Mouse (Mus musculus) small intestine, adult 2 months (tissue): ENCODE measurements around the gene Dcbld2. TPM values are rescaled to one million over a fixed set of nuclear protein-coding genes. Genes with fewer than 3 reads are reported as not detected.

Experiments used
- H3K27ac ChIP-seq: fragments of 200-500 bp; 2 replicates; pipeline ENCODE4 v1.5.1; 2012; ENCODE audit warnings: low read depth, low read length, control low read depth, inconsistent platforms; ENCODE audit not compliant: insufficient read depth
- H3K27me3 ChIP-seq: fragments of 200-500 bp; 2 replicates; pipeline ENCODE4 v1.6.1; 2012; ENCODE audit warnings: mild to moderate bottlenecking, moderate library complexity, low read length, inconsistent platforms; ENCODE audit not compliant: control insufficient read depth, insufficient read depth
- H3K36me3 ChIP-seq: fragments of 200-500 bp; 2 replicates; pipeline ENCODE4 v1.6.1; 2012; ENCODE audit warnings: mild to moderate bottlenecking, low read length, control low read depth, inconsistent platforms; ENCODE audit not compliant: control insufficient read depth, insufficient read depth
- H3K4me1 ChIP-seq: fragments of 200-500 bp; 2 replicates; pipeline ENCODE4 v1.6.1; 2012; ENCODE audit warnings: low read length, inconsistent platforms, mixed read lengths; ENCODE audit not compliant: control insufficient read depth, insufficient read depth, insufficient read length
- H3K4me3 ChIP-seq: fragments of 200-500 bp; 2 replicates; pipeline ENCODE4 v1.5.1; 2012; ENCODE audit warnings: low read depth, mild to moderate bottlenecking, control low read depth, inconsistent platforms, low read length, moderate library complexity
- CTCF ChIP-seq: fragments of 200-500 bp; IDR thresholded peaks from 2 replicates; pipeline ENCODE4 v1.5.1; 2012; ENCODE audit warnings: low read depth, mild to moderate bottlenecking, control low read depth, inconsistent platforms, low read length, moderate library complexity, mixed read lengths; ENCODE audit not compliant: insufficient replicate concordance, insufficient read length; ENCODE audit errors: extremely low read depth
- POLR2A ChIP-seq: fragments of 200-500 bp; IDR thresholded peaks from 2 replicates; pipeline ENCODE4 v1.6.1; 2012; ENCODE audit warnings: low read depth, mild to moderate bottlenecking, control low read depth, inconsistent platforms, low read length, moderate library complexity
- WGBS: fragments of 180-500 bp; shearing (Covaris S2); methylation state at CpG from one replicate; pipeline ENCODE4 v1.1.7; 2018; 5-methylcytosine and 5-hydroxymethylcytosine counted together
- polyA plus RNA-seq: library from polyadenylated mRNA; depleted of rRNA; stranded (reverse); fragments of >200 nt; gene quantifications from 2 replicates; pipeline ENCODE4 v1.2.3, GENCODE M21; 2012

The Dcbld2 gene
- polyA plus RNA-seq, 1 experiment: 2.7 TPM

DNA sequence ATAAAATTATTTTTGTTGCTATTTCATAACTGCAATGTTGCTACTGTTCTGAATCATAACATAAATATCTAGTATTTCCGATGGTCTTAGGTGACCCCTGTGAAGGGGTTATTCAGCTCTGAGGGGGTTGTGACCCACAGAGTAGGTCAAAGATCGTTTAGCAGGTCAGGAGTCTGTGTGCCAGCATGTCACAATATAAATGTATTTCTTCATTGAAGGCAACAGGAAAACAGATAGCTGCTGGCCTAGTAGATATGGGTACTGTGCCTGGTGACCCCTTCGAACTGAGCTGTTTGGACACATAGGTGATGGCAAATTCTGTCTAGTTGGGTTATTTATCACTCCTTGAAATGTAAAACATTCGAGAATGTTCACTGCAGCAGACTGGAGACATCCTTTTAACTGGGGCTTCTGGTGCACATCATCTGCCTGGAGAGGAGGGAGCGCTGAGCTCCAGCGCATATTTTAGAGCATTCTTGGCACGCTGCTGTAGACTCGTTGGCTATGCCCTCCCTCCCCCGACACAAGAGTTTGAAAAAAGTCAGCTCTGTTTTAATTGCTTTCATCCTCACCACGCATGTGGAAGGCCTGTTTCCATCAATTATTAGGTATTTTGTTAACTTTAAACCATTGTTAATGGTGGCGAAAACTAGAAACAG, 13.6 kb downstream of the Dcbld2 start:
- Histone ChIP-seq H3K4me3 (no peak overlapping the region), H3K27me3 (no peaks in the 10 kb centered on the region), H3K36me3 (no peaks in the 10 kb centered on the region), H3K4me1 (peaks cover 4% of the 10 kb centered on the region; the same call in 1 of the 2 replicates), H3K27ac (no peak overlapping the region; the same call in 1 of the 2 replicates)
- WGBS: 53% methylated on average over 11 of the region's 11 CpGs
- TF ChIP-seq POLR2A (no peak), CTCF (no peak)

DNA sequence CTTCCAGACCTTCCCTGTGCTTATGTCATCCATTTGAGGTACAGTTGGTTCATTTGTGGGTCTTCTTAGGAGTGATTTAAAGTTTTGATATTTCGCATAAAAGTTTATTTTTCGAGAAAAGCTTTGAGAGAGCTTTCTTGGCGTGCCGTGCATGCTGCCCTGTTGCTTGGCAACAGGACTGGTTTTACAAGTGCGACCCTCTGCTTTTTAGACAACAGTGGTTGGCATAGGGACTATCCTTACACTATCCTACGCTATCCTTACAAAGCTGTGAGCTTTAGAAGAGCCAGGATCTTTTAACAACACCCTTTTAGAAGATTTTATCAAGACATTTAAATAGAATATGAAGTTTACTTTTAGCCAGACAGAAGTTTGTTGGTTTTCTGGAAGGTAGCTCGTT, 22.0 kb downstream of the Dcbld2 start:
- no peaks in the 10 kb centered on the region for H3K27me3 ChIP-seq
- no peaks in the 10 kb centered on the region for H3K4me1 ChIP-seq
- no peak overlapping the region for H3K27ac ChIP-seq
- no peaks in the 10 kb centered on the region for H3K36me3 ChIP-seq
- TF ChIP-seq CTCF: no peak
- no peak for TF ChIP-seq POLR2A
- H3K4me3 ChIP-seq: no peak overlapping the region
- 67% methylated on average over 7 of the region's 7 CpGs for WGBS

GRCm38 (mm10) chr16:58432384-58432783, 24.1 kb downstream of the Dcbld2 start:
- Histone ChIP-seq H3K36me3 (no peaks in the 10 kb centered on the region), H3K4me1 (no peaks in the 10 kb centered on the region), H3K27ac (no peak overlapping the region), H3K4me3 (no peak overlapping the region), H3K27me3 (no peaks in the 10 kb centered on the region)
- TF ChIP-seq CTCF: no peak
- TF ChIP-seq POLR2A: no peak
- 90% methylated on average over 1 of the region's 1 CpGs for WGBS

- Histone ChIP-seq H3K4me3 (no peak overlapping the region), H3K36me3 (no peaks in the 10 kb centered on the region), H3K27me3 (no peaks in the 10 kb centered on the region), H3K27ac (no peak overlapping the region), H3K4me1 (no peaks in the 10 kb centered on the region)
- 60% methylated on average over 6 of the region's 6 CpGs for WGBS
- TF ChIP-seq CTCF (no peak), POLR2A (no peak)
Observed at GRCm38 (mm10) chr16:58444735-58445134, 36.5 kb downstream of the Dcbld2 start.

GRCm38 (mm10) chr16:58446281-58447259, 38.3 kb downstream of the Dcbld2 start:
- Histone ChIP-seq H3K27me3 (no peaks in the 10 kb centered on the region), H3K4me1 (no peaks in the 10 kb centered on the region), H3K36me3 (no peaks in the 10 kb centered on the region), H3K27ac (no peak overlapping the region), H3K4me3 (no peak overlapping the region)
- WGBS: 59% methylated on average over 4 of the region's 4 CpGs
- TF ChIP-seq CTCF (no peak), POLR2A (no peak)

- WGBS: 87% methylated on average over 4 of the region's 4 CpGs
- H3K27ac ChIP-seq: no peak overlapping the region
- H3K27me3 ChIP-seq: no peaks in the 10 kb centered on the region; the same call in 1 of the 2 replicates
- no peaks in the 10 kb centered on the region for H3K4me1 ChIP-seq
- no peak overlapping the region for H3K4me3 ChIP-seq
- TF ChIP-seq CTCF (no peak), POLR2A (no peak)
- no peaks in the 10 kb centered on the region for H3K36me3 ChIP-seq
Observed at GRCm38 (mm10) chr16:58449073-58449472, 40.8 kb downstream of the Dcbld2 start.

DNA sequence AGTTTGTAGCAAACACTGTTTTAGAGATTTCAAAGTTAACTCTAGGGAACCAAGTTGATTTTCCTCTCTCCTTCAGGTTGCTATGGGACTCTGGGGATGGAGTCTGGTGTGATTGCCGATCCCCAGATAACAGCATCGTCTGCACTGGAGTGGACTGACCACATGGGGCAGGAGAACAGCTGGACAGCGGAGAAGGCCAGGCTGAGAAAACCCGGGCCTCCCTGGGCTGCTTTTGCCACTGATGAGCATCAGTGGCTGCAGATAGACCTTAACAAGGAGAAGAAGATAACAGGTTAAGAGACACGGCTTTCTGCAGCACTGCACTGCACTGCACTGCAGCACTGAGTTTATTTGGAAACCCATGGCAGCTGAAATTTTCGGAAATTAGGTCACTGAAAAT, 42.4 kb downstream of the Dcbld2 start:
- Histone ChIP-seq H3K36me3 (no peaks in the 10 kb centered on the region), H3K27ac (no peak overlapping the region), H3K4me1 (no peaks in the 10 kb centered on the region), H3K27me3 (no peaks in the 10 kb centered on the region; the same call in 1 of the 2 replicates), H3K4me3 (no peak overlapping the region)
- 67% methylated on average over 6 of the region's 6 CpGs for WGBS
- TF ChIP-seq POLR2A (no peak), CTCF (no peak)
